Mouse (Mus musculus) CH12.LX (cell line): Measurements from ENCODE around the gene Gas2. TPM values are rescaled to one million over a fixed set of nuclear protein-coding genes. Genes with fewer than 3 reads are reported as not detected.

ENCODE experiments used
- DNase-seq: peaks from one replicate; pipeline ENCODE4 v3.0.0-alpha.2; 2013; ENCODE audit errors: extremely low read depth
- H3K27ac ChIP-seq: 2 replicates; pipeline ENCODE4 v1.5.1; 2012; ENCODE audit warnings: low read depth, mild to moderate bottlenecking, control low read depth, moderate library complexity; ENCODE audit not compliant: insufficient read depth
- H3K27me3 ChIP-seq: replicated peaks from 2 replicates; pipeline ENCODE3; 2012; ENCODE audit warnings: inconsistent platforms
- H3K36me3 ChIP-seq, 2 experiments: replicated peaks in 1 of 2; 2 replicates each; pipeline versions ENCODE3 to v1.6.1; 2012; ENCODE audit warnings: inconsistent platforms in 1 of 2, low read length in 1 of 2, mild to moderate bottlenecking in 1 of 2, mixed read lengths in 1 of 2, moderate library complexity in 1 of 2; ENCODE audit not compliant: control insufficient read depth in 1 of 2, insufficient read depth in 1 of 2
- H3K4me1 ChIP-seq, 2 experiments: 2 replicates each; pipeline ENCODE4 v1.6.1; 2012; ENCODE audit warnings: inconsistent platforms in 1 of 2, moderate library complexity in 1 of 2; ENCODE audit not compliant: insufficient read depth in 2 of 2, control insufficient read depth in 1 of 2
- H3K4me2 ChIP-seq: 2 replicates; pipeline ENCODE4 v1.6.1; 2012; ENCODE audit warnings: low read depth, mild to moderate bottlenecking, control low read depth; ENCODE audit not compliant: poor library complexity, insufficient read depth, severe bottlenecking
- H3K4me3 ChIP-seq, 3 experiments: fragments of 150-350 bp in 1 of 3; sonication (generic) in 1 of 3; replicated peaks in 1 of 3; 2 replicates each; pipeline versions ENCODE3 to v1.5.1; 2011 to 2012; ENCODE audit warnings: low read depth in 2 of 3, low read length in 2 of 3, mild to moderate bottlenecking in 2 of 3, moderate library complexity in 2 of 3, control low read depth in 1 of 3, improper control_type of control experiment in 1 of 3, inconsistent platforms in 1 of 3, mixed read lengths in 1 of 3; ENCODE audit not compliant: poor library complexity in 1 of 3
- H3K79me2 ChIP-seq: replicated peaks from 2 replicates; pipeline ENCODE4 v1.6.1; 2012; ENCODE audit warnings: mild to moderate bottlenecking, moderate library complexity; ENCODE audit not compliant: control insufficient read depth, poor library complexity, insufficient read depth, severe bottlenecking; ENCODE audit errors: extremely low read depth
- H3K9ac ChIP-seq: 2 replicates; pipeline ENCODE4 v1.6.1; 2012; ENCODE audit warnings: low read depth, mild to moderate bottlenecking, control low read depth, moderate library complexity; ENCODE audit not compliant: insufficient read depth
- H3K9me3 ChIP-seq: replicated peaks from 2 replicates; pipeline ENCODE3; 2012; ENCODE audit warnings: low read length, inconsistent platforms, mixed read lengths
- CHD1 ChIP-seq: IDR thresholded peaks from 2 replicates; pipeline ENCODE4 v1.6.1; 2012; ENCODE audit warnings: low read depth, low read length, improper control_type of control experiment, inconsistent platforms
- EP300 ChIP-seq: IDR thresholded peaks from 2 replicates; pipeline ENCODE4 v1.6.1; 2011; ENCODE audit warnings: low read length, improper control_type of control experiment
- MAFK ChIP-seq: IDR thresholded peaks from 2 replicates; pipeline ENCODE4 v1.6.1; 2011; ENCODE audit warnings: low read length, improper control_type of control experiment; ENCODE audit not compliant: insufficient replicate concordance
- MAX ChIP-seq: IDR thresholded peaks from 2 replicates; pipeline ENCODE4 v1.6.1; 2011; ENCODE audit warnings: low read length, improper control_type of control experiment
- MAZ ChIP-seq: IDR thresholded peaks from 2 replicates; pipeline ENCODE4 v1.6.1; 2012; ENCODE audit warnings: low read depth, mild to moderate bottlenecking, inconsistent platforms, low read length, improper control_type of control experiment, moderate library complexity
- MEF2A ChIP-seq: IDR thresholded peaks from 2 replicates; pipeline ENCODE4 v1.6.1; 2014; ENCODE audit warnings: low read depth, mild to moderate bottlenecking, inconsistent platforms, low read length, improper control_type of control experiment, borderline replicate concordance
- NRF1 ChIP-seq: IDR thresholded peaks from 2 replicates; pipeline ENCODE4 v1.6.1; 2014; ENCODE audit warnings: low read depth, mild to moderate bottlenecking, inconsistent platforms, low read length, improper control_type of control experiment, moderate library complexity
- PAX5 ChIP-seq: IDR thresholded peaks from 2 replicates; pipeline ENCODE4 v1.6.1; 2012; ENCODE audit warnings: low read length, inconsistent platforms, mixed read lengths
- POLR2AphosphoS2 ChIP-seq: IDR thresholded peaks from 2 replicates; pipeline ENCODE4 v1.6.1; 2011; ENCODE audit warnings: low read depth, low read length, improper control_type of control experiment
- RAD21 ChIP-seq: IDR thresholded peaks from 2 replicates; pipeline ENCODE4 v1.6.1; 2011; ENCODE audit warnings: low read depth, mild to moderate bottlenecking, low read length, improper control_type of control experiment, moderate library complexity
- RCOR1 ChIP-seq: conservative IDR thresholded peaks from 2 replicates; pipeline ENCODE4 v1.6.1; 2012; ENCODE audit warnings: low read depth, mild to moderate bottlenecking, inconsistent platforms, low read length, improper control_type of control experiment
- SIN3A ChIP-seq: IDR thresholded peaks from 2 replicates; pipeline ENCODE4 v1.6.1; 2012; ENCODE audit warnings: low read length, improper control_type of control experiment, inconsistent platforms
- SMC3 ChIP-seq: IDR thresholded peaks from 2 replicates; pipeline ENCODE4 v1.6.1; 2011; ENCODE audit warnings: low read depth, low read length, improper control_type of control experiment
- UBTF ChIP-seq: IDR thresholded peaks from 2 replicates; pipeline ENCODE4 v1.6.1; 2012; ENCODE audit warnings: low read depth, mild to moderate bottlenecking, inconsistent platforms, low read length, improper control_type of control experiment, moderate library complexity
- USF1 ChIP-seq: IDR thresholded peaks from 2 replicates; pipeline ENCODE4 v1.6.1; 2014; ENCODE audit warnings: low read depth, mild to moderate bottlenecking, inconsistent platforms, low read length, improper control_type of control experiment
- USF2 ChIP-seq: conservative IDR thresholded peaks from 2 replicates; pipeline ENCODE4 v1.6.1; 2011; ENCODE audit warnings: low read depth, low read length, improper control_type of control experiment
- ZC3H11A ChIP-seq: IDR thresholded peaks from 2 replicates; pipeline ENCODE4 v1.6.1; 2012; ENCODE audit warnings: low read depth, mild to moderate bottlenecking, inconsistent platforms, low read length, improper control_type of control experiment
- ZKSCAN1 ChIP-seq: IDR thresholded peaks from 2 replicates; pipeline ENCODE4 v1.6.1; 2012; ENCODE audit warnings: low read depth, inconsistent platforms, low read length, improper control_type of control experiment, borderline replicate concordance
- ZMIZ1 ChIP-seq: IDR thresholded peaks from 2 replicates; pipeline ENCODE4 v1.6.1; 2012; ENCODE audit warnings: low read depth, mild to moderate bottlenecking, inconsistent platforms, low read length, improper control_type of control experiment
- dilution Hi-C: fragments of 300-500 bp; cut with MboI; formaldehyde crosslinking; loops from 2 replicates; pipeline ENCODE4 v1.14.3; 2020; ENCODE audit warnings: low sequenced_read_pairs; ENCODE audit not compliant: extremely low pct_unique_long_range_greater_than_20kb, extremely low pct_ligation_motif_present
- in situ Hi-C: fragments of 300-500 bp; cut with MboI; formaldehyde crosslinking; loops from 3 replicates; pipeline ENCODE4 v1.14.3; 2019; ENCODE audit warnings: low sequenced_read_pairs, low pct_ligation_motif_present, low pct_unique_long_range_greater_than_20kb, mixed read lengths
- polyA plus RNA-seq: library from polyadenylated mRNA; unstranded; fragments of >175 nt; gene quantifications from 2 replicates; pipeline ENCODE4 v1.2.1, GENCODE M21; 2012; ENCODE audit warnings: low read depth; ENCODE audit not compliant: insufficient read length
- total RNA-seq, 2 experiments: library from RNA; depleted of rRNA; stranded (reverse); fragments of 300-350 nt in 1 of 2; fragments of >200 nt in 1 of 2; gene quantifications; 2 replicates each; pipeline ENCODE4 v1.2.3; 2012 to 2014

The Gas2 gene
- total and polyA plus RNA-seq, 3 experiments, result 2.7 to 4.3 (median 3.3) TPM

GRCm38 (mm10) chr7:51964681-51965080 lies 102.9 kb downstream of the Gas2 start:
- TF ChIP-seq ZMIZ1 (no peak), POLR2AphosphoS2 (no peak), MAFK (no peak), RAD21 (no peak), SMC3 (no peak)
- Histone ChIP-seq H3K27me3 (no peaks in the 10 kb centered on the region), H3K4me3 (no peak overlapping the region), H3K36me3 (no peaks in the 10 kb centered on the region), H3K79me2 (no peaks in the 10 kb centered on the region), H3K27ac (no peak overlapping the region), H3K9me3 (peaks cover 8% of the 10 kb centered on the region), H3K4me1 (no peaks in the 10 kb centered on the region), H3K4me2 (no peak overlapping the region), H3K9ac (no peak overlapping the region)
- dilution Hi-C loops (no loop called here), in situ Hi-C loops (no loop called here)
- DNase-seq, result peak; percentile 8

GRCm38 (mm10) chr7:51967581-51967980 lies 105.8 kb downstream of the Gas2 start:
- no peaks in the 10 kb centered on the region for H3K27me3 ChIP-seq
- no peak overlapping the region for H3K4me2 ChIP-seq
- in situ Hi-C loops, result no loop called here
- peaks cover 8% of the 10 kb centered on the region for H3K9me3 ChIP-seq
- H3K36me3 ChIP-seq, result no peaks in the 10 kb centered on the region
- H3K9ac ChIP-seq, result no peak overlapping the region
- DNase-seq, result no peak
- H3K79me2 ChIP-seq, result no peaks in the 10 kb centered on the region
- H3K4me1 ChIP-seq, result no peaks in the 10 kb centered on the region
- H3K27ac ChIP-seq, result no peak overlapping the region
- no peak overlapping the region for H3K4me3 ChIP-seq
- dilution Hi-C loops, result no loop called here
- TF ChIP-seq USF1 (no peak), USF2 (no peak), UBTF (no peak), EP300 (no peak), RCOR1 (no peak), MAX (no peak), NRF1 (no peak)

- dilution Hi-C loops (no loop called here), in situ Hi-C loops (no loop called here)
- Histone ChIP-seq H3K79me2 (no peaks in the 10 kb centered on the region), H3K4me2 (no peak overlapping the region), H3K27ac (no peak overlapping the region), H3K36me3 (no peaks in the 10 kb centered on the region), H3K4me1 (no peaks in the 10 kb centered on the region), H3K9me3 (peaks cover 9% of the 10 kb centered on the region), H3K9ac (no peak overlapping the region), H3K4me3 (no peak overlapping the region), H3K27me3 (no peaks in the 10 kb centered on the region)
- no peak for DNase-seq
- TF ChIP-seq MEF2A (no peak), SIN3A (no peak), ZC3H11A (no peak), USF2 (no peak), RAD21 (no peak), SMC3 (no peak), CHD1 (no peak), MAFK (no peak), EP300 (no peak), UBTF (no peak), ZMIZ1 (no peak), ZKSCAN1 (no peak), MAZ (no peak), PAX5 (no peak)
Measured at GRCm38 (mm10) chr7:51969379-51969778, 107.6 kb downstream of the Gas2 start.
